Mouse (Mus musculus): Measurements from ENCODE around the gene Hecw2. TPM values are rescaled to one million over a fixed set of nuclear protein-coding genes. Genes with fewer than 3 reads are reported as not detected.

Gene Hecw2
- polyA plus RNA-seq, 1 experiment from 2014 or later = 8.4 TPM

- Histone ChIP-seq H3K27ac (replicated peaks) (no peak overlapping the region), H3K9me3 (replicated peaks) (no peaks in the 10 kb centered on the region), H3K36me3 (no peaks in the 10 kb centered on the region), H3K4me1 (no peaks in the 10 kb centered on the region), H3K9ac (replicated peaks) (no peak overlapping the region), H3K27me3 (replicated peaks) (no peaks in the 10 kb centered on the region), H3K4me3 (replicated peaks) (no peak overlapping the region), H3K4me2 (no peak overlapping the region)
- WGBS = 84% methylated on average over 2 of the region's 2 CpGs
- ATAC-seq (ENCODE audit: low FRiP score) = no peak
These were observed 400.7 kb downstream of the Hecw2 start for GRCm38 (mm10) chr1:53794279-53794678.

- ATAC-seq (ENCODE audit: low FRiP score) = no peak
- no peak overlapping the region for H3K4me3 ChIP-seq (replicated peaks)
- no peaks in the 10 kb centered on the region for H3K4me1 ChIP-seq
- no peak overlapping the region for H3K9ac ChIP-seq (replicated peaks)
- H3K27ac ChIP-seq (replicated peaks) = no peak overlapping the region
- no peaks in the 10 kb centered on the region for H3K27me3 ChIP-seq (replicated peaks)
- no peak overlapping the region for H3K4me2 ChIP-seq
- H3K36me3 ChIP-seq = no peaks in the 10 kb centered on the region
- no peaks in the 10 kb centered on the region for H3K9me3 ChIP-seq (replicated peaks)
- 84% methylated on average over 2 of the region's 2 CpGs for WGBS
These were observed 403.6 kb downstream of the Hecw2 start for GRCm38 (mm10) chr1:53791343-53791742.

- H3K4me2 ChIP-seq = peak within 1 kb of the TSS; percentile 72
- peaks cover 8% of the 10 kb centered on the region for H3K4me1 ChIP-seq
- H3K36me3 ChIP-seq = no peaks in the 10 kb centered on the region
- peak within 1 kb of the TSS; percentile 48 for H3K9ac ChIP-seq (replicated peaks)
- peak; percentile 98 for ATAC-seq (ENCODE audit: low FRiP score)
- H3K4me3 ChIP-seq (replicated peaks) = peak within 1 kb of the TSS; percentile 75
- under 1% methylated on average over 79 of the region's 81 CpGs for WGBS
- H3K9me3 ChIP-seq (replicated peaks) = no peaks in the 10 kb centered on the region
- no peaks in the 10 kb centered on the region for H3K27me3 ChIP-seq (replicated peaks)
- peak within 1 kb of the TSS; percentile 49 for H3K27ac ChIP-seq (replicated peaks)
These were observed 410.1 kb downstream of the Hecw2 start, which contains the start of gene Stk17b for GRCm38 (mm10) chr1:53784721-53785418. Gene Stk17b (minus strand): TSS chr1:53785224.

GRCm38 (mm10) chr1:53784291-53784720 lies 410.7 kb downstream of the Hecw2 start:
- peaks cover 8% of the 10 kb centered on the region for H3K4me1 ChIP-seq
- peak; percentile 54 for ATAC-seq (ENCODE audit: low FRiP score)
- no peaks in the 10 kb centered on the region for H3K9me3 ChIP-seq (replicated peaks)
- H3K9ac ChIP-seq (replicated peaks) = peak overlapping the region; percentile 48
- H3K36me3 ChIP-seq = no peaks in the 10 kb centered on the region
- H3K27ac ChIP-seq (replicated peaks) = peak overlapping the region; percentile 49; the same call in 1 of the 2 replicates
- no peaks in the 10 kb centered on the region for H3K27me3 ChIP-seq (replicated peaks)
- peak overlapping the region; percentile 75 for H3K4me3 ChIP-seq (replicated peaks)
- H3K4me2 ChIP-seq = peak overlapping the region; percentile 72
- under 1% methylated on average over 17 of the region's 17 CpGs for WGBS

- no peaks in the 10 kb centered on the region for H3K36me3 ChIP-seq
- no peak for ATAC-seq (ENCODE audit: low FRiP score)
- peaks cover 8% of the 10 kb centered on the region for H3K4me1 ChIP-seq
- H3K27me3 ChIP-seq (replicated peaks) = no peaks in the 10 kb centered on the region
- WGBS = 82% methylated on average over 1 of the region's 1 CpGs
- H3K4me3 ChIP-seq (replicated peaks) = no peak overlapping the region
- no peak overlapping the region for H3K4me2 ChIP-seq
- H3K27ac ChIP-seq (replicated peaks) = no peak overlapping the region
- H3K9ac ChIP-seq (replicated peaks) = no peak overlapping the region
- no peaks in the 10 kb centered on the region for H3K9me3 ChIP-seq (replicated peaks)
These were observed 412.0 kb downstream of the Hecw2 start for GRCm38 (mm10) chr1:53782956-53783355.

GRCm38 (mm10) chr1:53782079-53782478 lies 412.9 kb downstream of the Hecw2 start:
- H3K27me3 ChIP-seq (replicated peaks) = no peaks in the 10 kb centered on the region

GRCm38 (mm10) chr1:53781311-53781710 lies 413.7 kb downstream of the Hecw2 start:
- Histone ChIP-seq H3K9ac (replicated peaks) (no peak overlapping the region), H3K4me1 (peaks cover 8% of the 10 kb centered on the region), H3K4me2 (no peak overlapping the region), H3K27ac (replicated peaks) (no peak overlapping the region), H3K27me3 (replicated peaks) (no peaks in the 10 kb centered on the region), H3K36me3 (no peaks in the 10 kb centered on the region), H3K9me3 (replicated peaks) (no peaks in the 10 kb centered on the region), H3K4me3 (replicated peaks) (no peak overlapping the region)
- 82% methylated on average over 1 of the region's 1 CpGs for WGBS
- no peak for ATAC-seq (ENCODE audit: low FRiP score)

More at GRCm38 (mm10) chr1:53782079-53782478, 412.9 kb downstream of the Hecw2 start:
- H3K4me1 ChIP-seq = peaks cover 8% of the 10 kb centered on the region
- H3K9ac ChIP-seq (replicated peaks) = no peak overlapping the region
- H3K36me3 ChIP-seq = no peaks in the 10 kb centered on the region
- WGBS = 88% methylated on average over 3 of the region's 3 CpGs
- no peak overlapping the region for H3K4me3 ChIP-seq (replicated peaks)
- no peaks in the 10 kb centered on the region for H3K9me3 ChIP-seq (replicated peaks)
- no peak for ATAC-seq (ENCODE audit: low FRiP score)
- no peak overlapping the region for H3K4me2 ChIP-seq
- no peak overlapping the region for H3K27ac ChIP-seq (replicated peaks)

GRCm38 (mm10) chr1:53776176-53776905 lies 418.6 kb downstream of the Hecw2 start:
- H3K27me3 ChIP-seq (replicated peaks) = no peaks in the 10 kb centered on the region
- H3K9ac ChIP-seq (replicated peaks) = no peak overlapping the region
- no peak overlapping the region for H3K4me3 ChIP-seq (replicated peaks)
- no peaks in the 10 kb centered on the region for H3K36me3 ChIP-seq
- ATAC-seq (ENCODE audit: low FRiP score) = no peak
- H3K9me3 ChIP-seq (replicated peaks) = no peaks in the 10 kb centered on the region
- 93% methylated on average over 7 of the region's 7 CpGs for WGBS
- no peak overlapping the region for H3K4me2 ChIP-seq
- H3K4me1 ChIP-seq = no peaks in the 10 kb centered on the region
- H3K27ac ChIP-seq (replicated peaks) = no peak overlapping the region

- H3K9me3 ChIP-seq (replicated peaks) = no peaks in the 10 kb centered on the region
- H3K36me3 ChIP-seq = no peaks in the 10 kb centered on the region
- WGBS = 96% methylated on average over 2 of the region's 2 CpGs
- no peaks in the 10 kb centered on the region for H3K27me3 ChIP-seq (replicated peaks)
- no peak overlapping the region for H3K9ac ChIP-seq (replicated peaks)
- H3K4me2 ChIP-seq = no peak overlapping the region
- no peak for ATAC-seq (ENCODE audit: low FRiP score)
- H3K4me3 ChIP-seq (replicated peaks) = no peak overlapping the region
- no peaks in the 10 kb centered on the region for H3K4me1 ChIP-seq
- H3K27ac ChIP-seq (replicated peaks) = no peak overlapping the region
These were observed 419.4 kb downstream of the Hecw2 start for GRCm38 (mm10) chr1:53775545-53775944.

GRCm38 (mm10) chr1:53775036-53775435 lies 419.9 kb downstream of the Hecw2 start:
- 81% methylated on average over 6 of the region's 6 CpGs for WGBS
- H3K27ac ChIP-seq (replicated peaks) = no peak overlapping the region
- ATAC-seq (ENCODE audit: low FRiP score) = no peak
- no peaks in the 10 kb centered on the region for H3K36me3 ChIP-seq
- H3K4me1 ChIP-seq = no peaks in the 10 kb centered on the region
- no peak overlapping the region for H3K9ac ChIP-seq (replicated peaks)
- H3K4me2 ChIP-seq = no peak overlapping the region
- no peaks in the 10 kb centered on the region for H3K27me3 ChIP-seq (replicated peaks)
- no peak overlapping the region for H3K4me3 ChIP-seq (replicated peaks)
- no peaks in the 10 kb centered on the region for H3K9me3 ChIP-seq (replicated peaks)

GRCm38 (mm10) chr1:53774571-53774970 lies 420.4 kb downstream of the Hecw2 start:
- no peak overlapping the region for H3K4me3 ChIP-seq (replicated peaks)
- no peak for ATAC-seq (ENCODE audit: low FRiP score)
- 91% methylated on average over 3 of the region's 3 CpGs for WGBS
- H3K27ac ChIP-seq (replicated peaks) = no peak overlapping the region
- no peaks in the 10 kb centered on the region for H3K27me3 ChIP-seq (replicated peaks)
- H3K36me3 ChIP-seq = no peaks in the 10 kb centered on the region
- no peak overlapping the region for H3K4me2 ChIP-seq
- H3K4me1 ChIP-seq = no peaks in the 10 kb centered on the region
- no peaks in the 10 kb centered on the region for H3K9me3 ChIP-seq (replicated peaks)
- H3K9ac ChIP-seq (replicated peaks) = no peak overlapping the region

GRCm38 (mm10) chr1:53773994-53774393 lies 421.0 kb downstream of the Hecw2 start:
- Histone ChIP-seq H3K4me1 (no peaks in the 10 kb centered on the region), H3K4me2 (no peak overlapping the region), H3K36me3 (no peaks in the 10 kb centered on the region), H3K9me3 (replicated peaks) (no peaks in the 10 kb centered on the region), H3K9ac (replicated peaks) (no peak overlapping the region), H3K4me3 (replicated peaks) (no peak overlapping the region), H3K27me3 (replicated peaks) (no peaks in the 10 kb centered on the region), H3K27ac (replicated peaks) (no peak overlapping the region)
- 53% methylated on average over 6 of the region's 6 CpGs for WGBS
- ATAC-seq (ENCODE audit: low FRiP score) = no peak
